Mouse (Mus musculus): ENCODE measurements around the gene Zfp239.

GRCm38 (mm10) chr6:117892386-117892785, 30.5 kb downstream of the Zfp239 start:
- no peak for TF ChIP-seq CTCF (IDR thresholded peaks at IDR 0.05; ENCODE audit: borderline replicate concordance, extremely low read depth, insufficient read depth, insufficient read length)
- TF ChIP-seq POLR2A (IDR thresholded peaks at IDR 0.05; ENCODE audit: borderline replicate concordance, extremely low read depth, insufficient read depth, insufficient read length, poor library complexity, severe bottlenecking) = no peak

Data from brain, embryonic 14.5 days (tissue).